Mouse (Mus musculus) C2C12 (cell line): ENCODE results near the gene Bms1.

Experiments used
- CTCF ChIP-seq: IDR thresholded peaks from one replicate; pipeline ENCODE4 v1.5.1; 2011; ENCODE audit not compliant: control insufficient read depth, insufficient read depth, insufficient read length
- FOSL1 ChIP-seq: IDR thresholded peaks from one replicate; pipeline ENCODE4 v1.8.0; 2011; ENCODE audit warnings: mild to moderate bottlenecking, low read length; ENCODE audit not compliant: poor library complexity, insufficient read depth, severe bottlenecking
- MAX ChIP-seq: IDR thresholded peaks from one replicate; pipeline ENCODE4 v1.6.1; 2011; ENCODE audit warnings: mild to moderate bottlenecking, control low read depth
- MYOG ChIP-seq: IDR thresholded peaks from one replicate; pipeline ENCODE4 v1.6.1; 2011; ENCODE audit not compliant: control insufficient read depth, insufficient read length; ENCODE audit errors: extremely low read depth

DNA sequence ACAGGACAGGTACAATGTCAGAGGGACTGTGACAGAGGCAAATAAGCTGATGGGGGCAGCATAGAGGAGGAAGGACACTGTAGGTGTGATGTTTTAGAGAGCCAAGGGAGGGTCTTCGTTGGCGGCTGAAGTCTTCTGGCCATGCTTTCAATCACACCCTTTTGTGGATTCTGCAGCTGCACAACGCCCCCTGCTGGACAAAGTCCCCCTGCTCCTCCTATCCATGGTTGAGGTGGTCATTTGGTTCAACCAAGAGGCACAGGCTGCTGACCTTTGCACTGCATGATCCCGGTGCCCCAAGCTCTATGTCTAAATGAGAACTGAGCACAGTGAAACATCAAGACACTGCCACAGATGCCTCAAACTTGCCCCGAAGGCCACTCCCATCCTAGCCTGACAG, 46.0 kb downstream of the Bms1 start:
- peak; percentile 51 for TF ChIP-seq CTCF
- TF ChIP-seq FOSL1 = no peak
- no peak for TF ChIP-seq MYOG
- no peak for TF ChIP-seq MAX
